13 mouse cellular contexts compared by ENCODE assay signal in genomic region chr14:77932150-77933047, GRCm38 (mm10). TPM values are rescaled to one million over a fixed set of nuclear protein-coding genes. Genes with fewer than 3 reads are reported as not detected.
DNase-seq lines count a peak whose midpoint lies in the region; ATAC-seq and TF ChIP-seq lines count a peak whose summit lies in the region.
"Had no signal": no experiment of that assay in that cellular context is flagged by ENCODE, and none has a peak within 500 bp of the region (broad histone marks: within the 10 kb centered on the region; RNA-seq: fewer than 3 reads in every experiment).

No protein-coding gene starts in this region.

- H3K36me3 ChIP-seq in heart, postnatal 0 days (replicated peaks; ENCODE audit: control insufficient read depth, insufficient read depth, low read length): no peaks in the 10 kb centered on the region
- no peaks in the 10 kb centered on the region for H3K36me3 ChIP-seq in C2C12 (ENCODE audit: control insufficient read depth, insufficient read depth)
- no peaks in the 10 kb centered on the region for H3K36me3 ChIP-seq in intestine, embryonic 16.5 days (ENCODE audit: control insufficient read depth, insufficient read depth, low read length)

- no peak overlapping the region for H3K4me3 ChIP-seq in heart, postnatal 0 days (ENCODE audit: low read depth, low read length)
- H3K4me3 ChIP-seq in C2C12 (ENCODE audit: insufficient read depth, poor library complexity, severe bottlenecking): no peak overlapping the region
- H3K4me3 ChIP-seq in intestine, embryonic 16.5 days (ENCODE audit: low read length): no peak overlapping the region
- H3K4me3 ChIP-seq: megakaryocyte, embryonic 14.5 days had no signal

- H3K27me3 ChIP-seq in heart, postnatal 0 days (ENCODE audit: control insufficient read depth, insufficient read depth, low read length): no peaks in the 10 kb centered on the region
- H3K27me3 ChIP-seq in C2C12 (ENCODE audit: control insufficient read depth, insufficient read depth, insufficient read length): no peaks in the 10 kb centered on the region
- H3K27me3 ChIP-seq in intestine, embryonic 16.5 days (replicated peaks; ENCODE audit: control insufficient read depth, insufficient read depth, low read length): no peaks in the 10 kb centered on the region

- peaks cover 14% of the 10 kb centered on the region; the same call in 1 of the 2 replicates for H3K4me1 ChIP-seq in heart, postnatal 0 days (ENCODE audit: control insufficient read depth, insufficient read depth)
- H3K4me1 ChIP-seq in intestine, embryonic 16.5 days (ENCODE audit: control insufficient read depth, insufficient read depth, low read length): peaks cover 4% of the 10 kb centered on the region; the same call in 1 of the 2 replicates

- H3ac ChIP-seq in C2C12 (ENCODE audit: control insufficient read depth, insufficient read length, low read depth): no peak overlapping the region

- H3K4me2 ChIP-seq in heart, postnatal 0 days (ENCODE audit: low read depth, low read length): peak overlapping the region; percentile 35
- no peak overlapping the region; the same call in 1 of the 2 replicates for H3K4me2 ChIP-seq in intestine, embryonic 16.5 days (ENCODE audit: low read depth, low read length)

- H3K9ac ChIP-seq in heart, postnatal 0 days (replicated peaks; ENCODE audit: low read depth, low read length): no peak overlapping the region
- no peak overlapping the region for H3K9ac ChIP-seq in intestine, embryonic 16.5 days (ENCODE audit: low read depth, low read length)

- no peak for TF ChIP-seq CTCF in heart, postnatal 0 days (IDR thresholded peaks at IDR 0.05; ENCODE audit: low read depth)
- no peak for TF ChIP-seq CTCF in C2C12 (IDR thresholded peaks at IDR 0.05; ENCODE audit: control insufficient read depth, insufficient read depth, insufficient read length)

- no peaks in the 10 kb centered on the region for H3K79me2 ChIP-seq in C2C12 (ENCODE audit: control insufficient read depth, insufficient read depth)

- intact Hi-C loops in heart, postnatal 25 days (cut with DNase I): no loop called here

- peak; percentile 25 for DNase-seq in heart, postnatal 0 days (ENCODE audit: low spot score)
- no peak for DNase-seq in heart, postnatal 25 days (ENCODE audit: low spot score)
- peak; percentile 68 for DNase-seq in NIH3T3 (ENCODE audit: low read depth)
- DNase-seq in cerebellum, postnatal 14 days: no peak
- DNase-seq in urinary bladder, postnatal 4 days (ENCODE audit: low spot score in 2 of 2): no peak
- DNase-seq in layer of hippocampus, adult 11-12 months (ENCODE audit: low spot score): no peak
- DNase-seq: right cerebral cortex, postnatal 25 days; thymus, postnatal 4 days had no signal

- 18% methylated on average over 12 of the region's 12 CpGs for WGBS in heart, postnatal 0 days
- 26% methylated on average over 12 of the region's 12 CpGs for WGBS in intestine, embryonic 16.5 days

- no peak for TF ChIP-seq EP300 in heart, postnatal 0 days (IDR thresholded peaks at IDR 0.05; ENCODE audit: low read depth)

- no peaks in the 10 kb centered on the region for H3K9me3 ChIP-seq in heart, postnatal 0 days (replicated peaks; ENCODE audit: control insufficient read depth, low read length)
- H3K9me3 ChIP-seq in intestine, embryonic 16.5 days (ENCODE audit: control insufficient read depth, low read length): no peaks in the 10 kb centered on the region
- H3K9me3 ChIP-seq: megakaryocyte, embryonic 14.5 days had no signal

- 0 out of 2 replicates have a peak overlapping the region, but pooled peaks have one; percentile 41 for H3K27ac ChIP-seq in heart, postnatal 0 days (ENCODE audit: low read depth)
- no peak overlapping the region for H3K27ac ChIP-seq in intestine, embryonic 16.5 days (ENCODE audit: low read length)

- H3K79me3 ChIP-seq in C2C12 (ENCODE audit: low read depth): no peaks in the 10 kb centered on the region

- ATAC-seq in heart, postnatal 0 days (ENCODE audit: insufficient read depth, low read depth): peak; percentile 78
- ATAC-seq in intestine, embryonic 16.5 days: peak; percentile 44; the same call in 1 of the 2 replicates
- ATAC-seq: hindbrain, embryonic 16.5 days had no signal

TF ChIP-seq in C2C12, 6 proteins besides CTCF, POLR2A, EP300 and RAD21:
- TF ChIP-seq USF1 (IDR thresholded peaks at IDR 0.05; ENCODE audit: low read depth) (peak; percentile 84), MAX (IDR thresholded peaks at IDR 0.05) (peak; percentile 66), MYOG (IDR thresholded peaks at IDR 0.05; ENCODE audit: control insufficient read depth, extremely low read depth, insufficient read length) (no peak), CEBPB (IDR thresholded peaks at IDR 0.05; ENCODE audit: low read depth) (peak; percentile 49), MYOD1 (IDR thresholded peaks at IDR 0.05; ENCODE audit: control insufficient read depth, insufficient read length, low read depth) (peak; percentile 91), FOSL1 (IDR thresholded peaks at IDR 0.05; ENCODE audit: insufficient read depth, low read length, poor library complexity, severe bottlenecking) (no peak)

RNA-seq across cellular contexts. Expression of gene Epsti1, which starts 28.4 kb away (rescaled TPM):
- total RNA-seq in heart, postnatal 0 days (2014; rRNA removed; ENCODE audit: low replicate concordance): 0.19 and 9.2 TPM in 2 replicates
- 0.46 and 0.70 TPM in 2 replicates for polyA plus RNA-seq in heart, postnatal 0 days (2015; fragmentation: Nextera tagmentation; extraction: Ambion mirVana)
- under 1 TPM; 0.52 to 0.81 TPM for total RNA-seq in heart, postnatal 25 days (2021)
- polyA plus RNA-seq in C2C12 (2012; fragmentation: generic; extraction: Trizol): 0.11 TPM
- 9.4 and 10.9 TPM in 2 replicates for polyA plus RNA-seq in intestine, embryonic 16.5 days (2015; fragmentation: Nextera tagmentation; extraction: Ambion mirVana)
- polyA plus RNA-seq: neural tube, embryonic 11.5 days had no signal

RNA-seq across cellular contexts. Expression of gene Dnajc15, which starts 57.5 kb away (rescaled TPM):
- 9.9 and 17.2 TPM in 2 replicates for total RNA-seq in heart, postnatal 0 days (2014; rRNA removed; ENCODE audit: low replicate concordance)
- 241 and 268 TPM in 2 replicates for polyA plus RNA-seq in heart, postnatal 0 days (2015; fragmentation: Nextera tagmentation; extraction: Ambion mirVana)
- total RNA-seq in heart, postnatal 25 days (2021): 100 to 1,000 TPM; 277 to 290 TPM
- polyA plus RNA-seq in C2C12 (2012; fragmentation: generic; extraction: Trizol): 50.1 TPM
- 101 and 104 TPM in 2 replicates for polyA plus RNA-seq in intestine, embryonic 16.5 days (2015; fragmentation: Nextera tagmentation; extraction: Ambion mirVana)

Comparison
In these comparisons a context has a peak if more than half of its experiments do, and no peak if none do; other contexts are left out.
1. DNase-seq: peak in heart, postnatal 0 days (single experiment) and NIH3T3 (single experiment); none in heart, postnatal 25 days (single experiment), cerebellum, postnatal 14 days (0 of 2), urinary bladder, postnatal 4 days (0 of 2) and layer of hippocampus, adult 11-12 months (single experiment).